Mouse (Mus musculus) bone marrow, adult 2 months (tissue): ENCODE results near the gene Ptprs.

Source experiments
- CTCF ChIP-seq: fragments of 200-500 bp; IDR thresholded peaks from 2 replicates; pipeline ENCODE4 v1.5.1; 2011; ENCODE audit warnings: low read length, control low read depth; ENCODE audit not compliant: control insufficient read depth, insufficient read depth
- POLR2A ChIP-seq: fragments of 200-500 bp; IDR thresholded peaks from 2 replicates; pipeline ENCODE4 v1.6.1; 2011; ENCODE audit warnings: low read depth, mild to moderate bottlenecking, control low read depth, low read length, borderline replicate concordance; ENCODE audit not compliant: control insufficient read depth

GRCm38 (mm10) chr17:56514330-56514729 is 38.0 kb upstream of the Ptprs start:
- TF ChIP-seq CTCF (no peak), POLR2A (no peak)
